Mouse (Mus musculus) spleen, postnatal 10 days (tissue): ENCODE data around the gene Myom3.
"Not testable (repeated sequence)": the region's sequence is repeated elsewhere in the genome, so short reads cannot be mapped to it uniquely, and the experiment has no call there.

Experiments
- DNase-seq, 2 experiments: peaks; one replicate each; pipeline ENCODE4 v3.0.0; 2021 to 2022; ENCODE audit warnings: low spot score in 2 of 2

Gene Myom3

DNA sequence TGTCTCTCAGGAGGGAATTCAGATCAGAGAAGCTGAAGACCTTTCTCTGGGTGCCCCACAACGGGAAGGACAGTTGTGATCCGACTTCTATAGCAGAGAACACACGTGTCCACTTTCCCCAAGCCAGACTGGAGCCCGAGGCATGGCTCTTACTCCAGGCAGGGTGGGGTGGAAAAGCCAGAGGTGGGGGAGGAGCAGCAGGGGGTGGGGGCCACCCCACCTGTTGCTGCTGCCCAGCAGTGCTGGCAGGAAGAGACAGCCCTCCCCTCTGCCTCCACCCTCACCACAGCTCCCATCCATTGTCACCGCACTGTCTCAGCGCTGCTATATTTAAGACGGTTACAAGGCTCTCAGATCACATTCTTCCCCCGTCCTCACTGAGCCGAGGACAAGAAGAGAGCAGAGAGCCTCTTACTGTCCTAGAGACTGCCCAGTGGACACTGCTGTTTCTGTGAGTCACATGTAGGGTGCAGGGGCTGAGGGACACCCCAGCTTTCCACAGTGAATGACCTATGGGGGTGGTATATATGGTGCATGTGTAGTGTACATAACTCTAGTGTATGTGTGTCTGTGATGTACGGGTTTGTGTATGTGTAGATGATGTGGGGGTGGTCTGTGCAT, at the start of gene Myom3:
Gene Myom3, plus strand, starts transcription at position 360 of the 621 bp plus-strand sequence.
- DNase-seq = no peak

GRCm38 (mm10) chr4:135710392-135710791, 49.1 kb upstream of the Myom3 start:
- DNase-seq = no peak

- no peak for DNase-seq
Observed at GRCm38 (mm10) chr4:135714776-135715175, 44.7 kb upstream of the Myom3 start.

GRCm38 (mm10) chr4:135716438-135716837, 43.1 kb upstream of the Myom3 start:
- not testable (repeated sequence) for DNase-seq

DNA sequence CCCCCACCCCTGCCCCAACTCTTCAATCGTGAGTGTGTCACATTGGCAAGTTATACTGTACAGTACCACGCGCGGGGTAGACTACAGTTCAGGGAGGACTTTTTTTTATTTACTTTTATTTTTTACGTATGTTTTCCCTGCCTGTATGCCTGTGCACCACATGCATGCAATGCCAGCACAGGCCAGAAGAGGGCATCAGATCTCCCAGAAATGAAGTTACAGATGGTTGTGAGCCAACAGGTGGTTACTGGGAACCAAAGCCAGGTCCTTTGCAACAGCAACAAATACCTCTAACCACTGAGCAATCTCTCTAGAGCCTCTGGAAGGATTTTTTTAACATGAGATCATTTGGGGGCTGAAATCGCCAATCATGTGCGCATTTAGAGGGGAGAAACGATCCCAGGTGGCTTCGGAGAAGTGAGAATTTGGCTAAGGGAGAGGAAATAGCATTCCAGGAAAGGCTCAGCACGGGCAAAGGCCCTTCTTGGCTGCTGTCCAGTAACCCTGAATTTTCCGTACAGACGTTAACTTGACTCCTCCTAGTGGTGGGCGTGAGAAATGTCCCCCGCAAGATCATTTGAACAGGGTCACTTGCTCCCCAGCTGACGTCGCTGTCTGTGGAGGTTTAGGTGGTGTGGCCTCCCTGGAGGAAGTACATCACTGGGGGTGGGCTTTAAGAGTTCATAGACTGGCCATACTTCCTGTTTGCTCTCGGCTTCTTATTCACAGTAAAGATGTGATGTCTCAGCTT, 36.8 kb upstream of the Myom3 start:
- peak in 1 of 2 experiments; percentile 36 for DNase-seq

- DNase-seq = no peak
Observed at GRCm38 (mm10) chr4:135726416-135726815, 33.1 kb upstream of the Myom3 start.

- DNase-seq = no peak
Observed at GRCm38 (mm10) chr4:135727817-135728216, 31.7 kb upstream of the Myom3 start, which contains the start of gene Il22ra1. TSS of gene Il22ra1 (plus strand) at chr4:135728172.

GRCm38 (mm10) chr4:135730204-135730603, 29.3 kb upstream of the Myom3 start:
- DNase-seq = no peak

- DNase-seq = no peak
Observed at GRCm38 (mm10) chr4:135730951-135731350, 28.6 kb upstream of the Myom3 start.

- DNase-seq = no peak
Observed at GRCm38 (mm10) chr4:135733901-135734300, 25.6 kb upstream of the Myom3 start.

- DNase-seq = no peak
Observed at GRCm38 (mm10) chr4:135736903-135737302, 22.6 kb upstream of the Myom3 start.

DNA sequence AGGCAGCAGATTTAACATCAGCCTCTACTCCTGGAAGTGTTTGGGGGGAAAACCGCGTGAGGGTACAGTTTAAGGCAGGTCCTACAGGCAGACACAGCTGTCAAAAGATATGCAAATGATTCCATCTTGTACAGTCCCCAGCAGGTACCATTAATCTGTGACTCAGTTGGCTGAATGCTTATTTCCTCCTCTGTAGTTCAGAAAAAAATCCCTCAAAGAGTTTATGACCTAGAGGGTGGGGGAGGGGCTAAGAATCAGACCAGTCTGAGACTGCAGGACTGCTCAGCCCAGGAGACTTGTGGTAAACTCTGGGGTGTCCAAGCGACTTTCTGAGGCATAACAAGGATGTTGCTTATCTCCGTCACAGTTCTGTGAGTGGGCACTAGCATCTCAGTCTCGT, 21.3 kb upstream of the Myom3 start:
- DNase-seq = no peak

GRCm38 (mm10) chr4:135739148-135739547, 20.4 kb upstream of the Myom3 start:
- no peak for DNase-seq

DNA sequence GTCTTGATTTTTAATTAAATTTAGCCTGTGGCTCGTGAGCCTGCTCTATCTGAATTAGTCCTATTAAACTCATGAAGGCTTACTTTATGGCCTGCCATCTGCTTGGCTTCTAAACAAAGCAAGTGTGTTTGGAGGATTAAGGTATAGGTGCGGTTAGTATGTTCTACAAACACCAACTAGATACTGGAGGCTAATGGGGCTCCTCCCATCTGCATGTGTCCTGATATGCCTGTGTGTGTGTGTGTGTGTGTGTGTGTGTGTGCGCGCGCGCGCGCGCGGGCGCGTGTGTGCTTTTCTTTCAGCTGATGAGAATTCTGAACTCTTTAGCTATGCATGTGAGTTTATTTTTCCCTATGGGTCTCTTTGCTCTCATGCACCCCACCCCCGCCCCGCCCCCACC, 19.8 kb upstream of the Myom3 start:
- peak in 1 of 2 experiments; percentile 60 for DNase-seq

- no peak for DNase-seq
Observed at GRCm38 (mm10) chr4:135743520-135743919, 16.0 kb upstream of the Myom3 start.

DNA sequence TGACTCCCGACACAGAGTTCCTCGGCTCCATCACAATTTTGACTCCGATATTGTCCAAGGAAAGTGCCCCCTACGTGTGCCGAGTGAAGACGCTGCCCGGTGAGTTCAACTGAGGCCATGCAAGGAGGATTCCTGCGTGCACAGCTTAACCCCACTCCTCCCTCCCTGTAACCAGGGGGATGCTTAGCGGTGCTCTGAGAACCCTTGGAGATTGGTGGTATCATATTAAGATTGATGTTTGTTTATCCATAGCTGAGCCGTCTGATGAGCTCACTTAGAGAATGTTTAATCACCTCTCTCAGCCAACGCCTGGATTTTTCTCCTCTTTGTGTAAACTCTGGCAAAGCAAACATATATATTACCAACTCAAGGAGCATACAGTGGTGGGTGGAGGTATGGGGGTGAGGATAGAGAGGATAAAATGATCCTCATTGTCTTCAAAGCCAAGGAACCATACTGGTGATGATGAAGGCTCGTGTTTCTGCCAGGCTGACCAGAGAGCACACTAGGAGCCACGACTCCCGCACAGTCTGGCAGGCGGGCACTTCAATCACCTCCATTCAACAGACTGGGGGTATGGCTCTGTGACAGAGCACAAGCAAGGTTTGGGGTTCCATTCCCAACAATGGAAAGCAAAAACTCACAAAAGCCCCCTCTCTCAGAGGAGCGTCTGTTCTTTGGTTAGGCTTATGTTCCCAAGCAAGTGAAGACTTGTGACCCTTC, 14.6 kb upstream of the Myom3 start:
- no peak for DNase-seq

DNA sequence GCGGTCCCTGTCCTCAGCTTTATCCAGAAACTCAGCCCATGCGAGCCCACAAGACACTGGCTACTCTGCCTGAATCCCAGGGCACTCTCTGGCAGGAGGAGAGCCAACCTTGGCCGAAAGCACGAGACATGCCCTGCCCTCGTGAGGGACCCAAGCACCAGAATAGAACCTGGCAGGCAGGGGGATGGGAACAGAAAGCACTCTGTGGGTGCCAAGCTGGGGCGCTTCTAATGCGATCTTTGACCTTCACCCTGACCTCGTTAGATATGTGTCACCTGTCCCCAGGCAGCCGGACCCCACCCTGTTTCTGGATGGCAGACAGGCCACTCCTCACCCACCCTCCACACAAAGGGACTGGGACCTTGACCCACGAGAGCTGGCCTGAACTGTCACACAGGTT, 13.9 kb upstream of the Myom3 start:
- DNase-seq = no peak

DNA sequence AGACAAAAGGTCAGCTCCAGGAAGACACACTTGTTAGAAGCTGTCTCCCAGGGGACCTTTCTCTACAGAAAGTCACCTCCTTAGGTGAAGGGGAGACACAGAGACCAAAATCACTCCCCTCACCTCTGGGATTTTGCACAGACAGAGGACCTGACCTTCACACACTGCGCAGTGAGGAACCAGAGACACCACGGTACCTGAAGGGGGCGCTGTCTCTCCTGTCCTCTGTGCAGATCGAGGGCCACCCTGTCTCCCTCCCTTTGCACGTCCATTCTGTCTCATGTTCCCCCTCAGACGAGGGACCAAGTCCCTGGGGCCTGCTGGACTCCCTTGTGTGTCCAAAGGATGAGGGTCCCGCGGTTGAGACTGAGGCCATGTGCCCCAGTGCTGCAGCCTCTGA, 8.6 kb upstream of the Myom3 start:
- DNase-seq = peak in 1 of 2 experiments; percentile 36

GRCm38 (mm10) chr4:135752106-135752778, 7.3 kb upstream of the Myom3 start:
- no peak for DNase-seq

GRCm38 (mm10) chr4:135752779-135753164, 6.7 kb upstream of the Myom3 start:
- no peak for DNase-seq

DNA sequence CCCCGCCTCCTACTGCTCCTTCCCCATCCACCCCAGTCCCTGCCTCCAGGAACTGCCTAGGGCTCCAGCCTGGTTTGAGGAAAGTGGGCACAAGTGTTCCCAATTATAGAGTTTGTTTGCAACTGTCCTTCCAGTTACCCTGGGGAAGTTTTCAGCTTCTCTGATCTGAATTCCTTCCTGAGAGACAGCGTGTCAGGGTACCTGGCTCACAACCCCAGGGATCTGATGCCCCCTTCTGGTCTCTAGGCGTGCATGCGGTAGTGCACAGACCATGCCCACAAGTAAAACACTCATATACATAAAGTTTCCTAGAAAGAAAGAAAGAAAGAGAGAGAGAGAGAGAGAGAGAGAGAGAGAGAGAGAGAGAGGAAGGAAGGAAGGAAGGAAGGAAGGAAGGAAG, 1.2 kb upstream of the Myom3 start:
- no peak for DNase-seq

GRCm38 (mm10) chr4:135758825-135759224, 690 bp upstream of the Myom3 start:
- no peak for DNase-seq
